Mouse (Mus musculus) ES-E14 (cell line): ENCODE results near the gene B4galt3. TPM values are rescaled to one million over a fixed set of nuclear protein-coding genes. Genes with fewer than 3 reads are reported as not detected.

ENCODE experiments used
- DNase-seq: peaks from one replicate; pipeline ENCODE4 v3.0.0-alpha.2; 2013; ENCODE audit warnings: low read depth, low spot score
- H3K27ac ChIP-seq: 2 replicates; pipeline ENCODE4 v1.5.1; 2012; ENCODE audit warnings: low read depth, mild to moderate bottlenecking, low read length, moderate library complexity, mixed read lengths; ENCODE audit not compliant: poor library complexity, insufficient read depth, severe bottlenecking
- H3K36me3 ChIP-seq: 2 replicates; pipeline ENCODE4 v1.6.1; 2012; ENCODE audit warnings: mild to moderate bottlenecking, low read length, moderate library complexity, mixed read lengths; ENCODE audit not compliant: control insufficient read depth, poor library complexity, insufficient read depth, severe bottlenecking
- H3K4me1 ChIP-seq, 2 experiments: fragments of 150-350 bp in 1 of 2; sonication (generic) in 1 of 2; 2 replicates each; pipeline ENCODE4 v1.6.1; 2012; ENCODE audit warnings: low read length in 2 of 2, mild to moderate bottlenecking in 1 of 2, mixed read lengths in 1 of 2; ENCODE audit not compliant: control insufficient read depth in 2 of 2, insufficient read depth in 2 of 2, poor library complexity in 1 of 2
- H3K4me3 ChIP-seq, 2 experiments: fragments of 150-350 bp in 1 of 2; sonication (generic) in 1 of 2; 2 replicates each; pipeline ENCODE4 v1.5.1; 2012; ENCODE audit warnings: low read length in 2 of 2, low read depth in 1 of 2, mild to moderate bottlenecking in 1 of 2, mixed read lengths in 1 of 2; ENCODE audit not compliant: insufficient read depth in 1 of 2, poor library complexity in 1 of 2, severe bottlenecking in 1 of 2
- H3K9ac ChIP-seq: 2 replicates; pipeline ENCODE4 v1.6.1; 2012; ENCODE audit warnings: low read depth, mild to moderate bottlenecking, low read length, mixed read lengths; ENCODE audit not compliant: poor library complexity, insufficient read depth, severe bottlenecking
- H3K9me3 ChIP-seq: fragments of 150-350 bp; sonication (generic); 2 replicates; pipeline ENCODE4 v1.6.1; 2012; ENCODE audit warnings: low read depth, mild to moderate bottlenecking, low read length; ENCODE audit not compliant: control insufficient read depth, insufficient read depth
- CHD2 ChIP-seq: IDR thresholded peaks from 2 replicates; pipeline ENCODE4 v1.6.1; 2014; ENCODE audit warnings: mild to moderate bottlenecking, low read depth, low read length, inconsistent platforms
- HCFC1 ChIP-seq: IDR thresholded peaks from 2 replicates; pipeline ENCODE4 v1.6.1; 2012; ENCODE audit warnings: low read length, inconsistent platforms, borderline replicate concordance; ENCODE audit not compliant: insufficient read depth
- MAFK ChIP-seq: IDR thresholded peaks from 2 replicates; pipeline ENCODE4 v1.6.1; 2014; ENCODE audit warnings: mild to moderate bottlenecking, low read depth, low read length, inconsistent platforms; ENCODE audit not compliant: insufficient read depth
- ZC3H11A ChIP-seq: IDR thresholded peaks from 2 replicates; pipeline ENCODE4 v1.6.1; 2012; ENCODE audit warnings: low read depth, mild to moderate bottlenecking, inconsistent platforms, low read length, borderline replicate concordance
- ZNF384 ChIP-seq: IDR thresholded peaks from 2 replicates; pipeline ENCODE4 v1.6.1; 2012; ENCODE audit warnings: low read depth, low read length, inconsistent platforms
- in situ Hi-C, 2 experiments: fragments of 600-800 bp; cut with MboI; formaldehyde crosslinking; loops; one replicate each; pipeline ENCODE4 v1.15.1; 2025; ENCODE audit warnings: low sequenced_read_pairs in 2 of 2, inconsistent platforms in 1 of 2; ENCODE audit not compliant: unreplicated experiment in 2 of 2
- total RNA-seq: library from RNA; depleted of rRNA; stranded (reverse); fragments of 300-350 nt; gene quantifications from 2 replicates; pipeline ENCODE4 v1.2.3, GENCODE M21; 2012

Gene B4galt3
- total RNA-seq, 1 experiment, result 35.8 TPM

DNA sequence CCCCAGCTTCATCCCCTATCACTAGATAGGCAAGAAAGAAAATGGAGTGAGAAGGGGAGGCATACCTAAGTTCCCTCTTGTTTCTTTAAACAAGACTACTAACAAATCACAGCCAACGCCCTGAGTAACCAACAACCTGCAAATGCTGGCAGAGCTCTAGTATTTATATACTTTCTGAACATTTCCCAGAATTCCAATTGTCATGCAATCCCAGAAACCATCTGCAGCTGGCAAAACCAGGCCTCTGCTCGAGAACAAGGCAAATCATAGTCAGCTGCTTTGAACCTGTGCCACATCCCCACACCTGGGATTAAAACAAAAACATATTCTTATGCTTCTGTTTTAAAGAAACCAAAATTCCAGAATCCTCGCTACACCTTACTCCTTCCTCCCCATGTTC is 23.2 kb downstream of the B4galt3 start:
- Histone ChIP-seq H3K9me3 (no peaks in the 10 kb centered on the region), H3K27ac (no peak overlapping the region; the same call in 1 of the 2 replicates), H3K9ac (no peak overlapping the region), H3K36me3 (no peaks in the 10 kb centered on the region), H3K4me1 (peaks cover 4 to 9% of the 10 kb centered on the region in 2 experiments; a peak in 3 of 4 replicates), H3K4me3 (peak overlapping the region; percentile 85 to 99; a peak in 3 of 4 replicates)
- in situ Hi-C loops, result no loop called here
- no peak for TF ChIP-seq MAFK
- no peak for TF ChIP-seq HCFC1
- no peak for TF ChIP-seq ZC3H11A
- no peak for TF ChIP-seq ZNF384
- no peak for TF ChIP-seq CHD2
- DNase-seq, result no peak

DNA sequence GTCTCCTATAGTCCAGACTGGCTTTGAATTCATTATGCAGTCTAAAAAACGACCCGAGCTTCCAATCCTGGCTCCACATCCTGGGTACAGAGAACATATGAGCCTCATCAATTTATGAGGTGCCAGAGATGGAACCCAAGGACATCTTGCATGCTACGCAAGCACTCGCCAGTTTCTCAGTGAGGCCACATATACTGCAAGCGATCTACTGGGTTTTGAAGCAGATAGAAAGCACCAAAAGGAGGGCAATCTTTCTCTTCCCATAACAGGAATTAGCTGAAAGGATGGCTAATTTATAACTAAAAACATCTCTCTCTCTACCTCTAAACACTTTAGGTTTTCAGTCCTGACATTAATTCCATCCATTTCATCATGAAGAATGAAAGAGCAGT is 23.8 kb downstream of the B4galt3 start:
- in situ Hi-C loops, result no loop called here
- Histone ChIP-seq H3K9me3 (no peaks in the 10 kb centered on the region), H3K4me1 (peaks cover 4 to 14% of the 10 kb centered on the region in 2 experiments; a peak in 3 of 4 replicates), H3K36me3 (no peaks in the 10 kb centered on the region), H3K27ac (peak overlapping the region; percentile 94; the same call in 1 of the 2 replicates), H3K9ac (peak overlapping the region; percentile 95), H3K4me3 (peak overlapping the region; percentile 85 to 99)
- DNase-seq, result no peak
- TF ChIP-seq ZC3H11A (no peak), HCFC1 (no peak), CHD2 (no peak), MAFK (no peak), ZNF384 (no peak)

DNA sequence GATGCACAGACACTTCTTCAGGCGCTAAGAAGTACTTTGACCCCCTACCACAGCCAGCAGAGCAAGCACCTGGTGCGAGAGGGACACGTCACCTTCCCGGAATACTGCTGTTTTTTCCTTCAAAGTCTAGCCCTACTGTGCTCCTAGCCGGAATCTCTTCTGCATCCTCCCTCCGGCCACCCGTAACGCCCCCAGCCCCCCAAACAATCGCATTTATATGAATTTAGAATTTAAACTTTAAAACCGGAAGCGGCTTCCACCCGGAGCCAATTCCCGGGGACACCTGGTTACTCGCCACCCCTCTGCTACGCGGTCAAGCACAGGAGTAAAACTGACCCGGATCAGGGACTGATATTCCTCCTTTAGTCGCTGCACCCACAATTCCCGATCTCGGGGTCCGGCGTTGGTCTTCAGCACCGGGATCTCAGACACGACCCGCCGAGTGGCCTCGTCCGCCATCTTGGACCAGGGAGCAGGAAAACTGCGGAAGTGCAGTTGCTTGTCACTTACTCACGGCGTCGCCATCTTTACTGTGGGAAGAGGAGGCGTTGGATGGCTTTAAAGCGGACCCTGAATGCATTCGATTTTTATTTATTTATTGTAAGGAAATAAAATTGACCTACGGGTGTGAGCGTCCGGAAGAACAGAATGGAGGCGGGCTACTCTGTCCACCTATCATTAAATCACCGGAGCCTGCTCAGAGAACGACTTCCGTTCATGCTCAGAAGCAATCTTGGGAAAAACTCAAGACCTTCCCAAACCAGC is 24.4 kb downstream of the B4galt3 start, which contains the start of gene Ufc1:
Gene Ufc1 (minus strand): TSS at position 727 of the 765 bp plus-strand sequence.
- no peaks in the 10 kb centered on the region for H3K9me3 ChIP-seq
- H3K4me1 ChIP-seq, result peaks cover 4 to 14% of the 10 kb centered on the region in 2 experiments; a peak in 3 of 4 replicates
- H3K36me3 ChIP-seq, result no peaks in the 10 kb centered on the region
- H3K27ac ChIP-seq, result peak within 1 kb of the TSS; percentile 94
- in situ Hi-C loops, result no loop called here
- H3K9ac ChIP-seq, result peak within 1 kb of the TSS; percentile 95
- peak; percentile 63 for DNase-seq
- H3K4me3 ChIP-seq, result peak within 1 kb of the TSS; percentile 85 to 99
- TF ChIP-seq ZNF384, result no peak
- no peak for TF ChIP-seq CHD2
- TF ChIP-seq ZC3H11A, result no peak
- no peak for TF ChIP-seq HCFC1
- no peak for TF ChIP-seq MAFK

DNA sequence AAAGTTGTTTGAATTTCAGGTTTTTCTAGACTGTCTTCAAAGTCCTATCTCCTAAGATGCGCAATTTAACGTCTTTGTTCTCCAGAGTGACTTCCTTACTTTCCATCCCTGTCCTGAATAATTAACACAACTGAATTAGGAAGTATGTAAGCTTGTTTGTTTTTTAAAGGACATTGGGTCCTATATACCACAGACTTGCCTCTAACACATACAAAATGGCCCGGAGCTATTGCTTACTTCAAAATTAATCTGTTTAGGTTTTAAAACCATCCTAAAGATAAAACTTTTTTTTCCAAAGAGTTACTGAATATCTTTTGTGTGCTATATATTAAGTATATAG is 24.9 kb downstream of the B4galt3 start:
- DNase-seq, result no peak
- Histone ChIP-seq H3K36me3 (no peaks in the 10 kb centered on the region), H3K9me3 (no peaks in the 10 kb centered on the region), H3K4me3 (peak overlapping the region; percentile 85 to 99), H3K4me1 (peaks cover 4 to 14% of the 10 kb centered on the region in 2 experiments; a peak in 3 of 4 replicates), H3K27ac (no peak overlapping the region), H3K9ac (peak overlapping the region; percentile 95; the same call in 1 of the 2 replicates)
- TF ChIP-seq HCFC1 (no peak), ZNF384 (no peak)
- in situ Hi-C loops, result no loop called here
